Mouse (Mus musculus) spleen, adult 2 months (tissue): ENCODE measurements at regions not wholly inside any gene's neighbourhood (a gene's known extent, or its start where the extent isn't known, plus 50 kb on each side); places are given as distances from the start of the nearest gene placed in this dataset.

Experiments
- CTCF ChIP-seq: fragments of 200-500 bp; IDR thresholded peaks from 2 replicates; pipeline ENCODE4 v1.5.1; 2011; ENCODE audit warnings: mild to moderate bottlenecking, inconsistent platforms; ENCODE audit not compliant: insufficient read depth, insufficient read length, insufficient replicate concordance; ENCODE audit errors: extremely low read depth
- POLR2A ChIP-seq: fragments of 200-500 bp; IDR thresholded peaks from 2 replicates; pipeline ENCODE4 v1.6.1; 2011; ENCODE audit warnings: low read depth, low read length, inconsistent platforms

- TF ChIP-seq CTCF (no peak), POLR2A (no peak)
These were observed 70.9 kb upstream of the Bmper start for GRCm38 (mm10) chr9:23151953-23152490.
